Mouse (Mus musculus) liver, embryonic 14.5 days (tissue): ENCODE measurements around the gene Ceacam3. TPM values are rescaled to one million over a fixed set of nuclear protein-coding genes. Genes with fewer than 3 reads are reported as not detected.
A peak's percentile ranks its signal among the peaks of the same experiment; 100 is the strongest.
"Not testable (repeated sequence)": the region's sequence is repeated elsewhere in the genome, so short reads cannot be mapped to it uniquely, and the experiment has no call there.

ENCODE experiments used
- ATAC-seq: fragments of 200-750 bp; cut with Nextera tagmentation; 2 replicates; pipeline ENCODE4 v1.8.0; 2017; ENCODE audit warnings: moderate number of reproducible peaks, mild to moderate bottlenecking, moderate library complexity; ENCODE audit not compliant: insufficient read depth
- DNase-seq, 3 experiments: peaks; one replicate each; pipeline ENCODE4 v3.0.0-alpha.2; 2012 to 2013; ENCODE audit warnings: low read depth in 3 of 3, low spot score in 3 of 3
- H3K27ac ChIP-seq: fragments of 300-500 bp; sonication (generic); 2 replicates; pipeline ENCODE4 v1.5.1; 2014; ENCODE audit warnings: moderate library complexity, mild to moderate bottlenecking, control low read depth, inconsistent platforms
- H3K27me3 ChIP-seq: fragments of 300-500 bp; sonication (generic); 2 replicates; pipeline ENCODE4 v1.6.1; 2014; ENCODE audit warnings: mild to moderate bottlenecking, low read length, moderate library complexity; ENCODE audit not compliant: control insufficient read depth, insufficient read depth
- H3K36me3 ChIP-seq: fragments of 300-500 bp; sonication (generic); replicated peaks from 2 replicates; pipeline ENCODE4 v1.6.1; 2014; ENCODE audit warnings: low read depth; ENCODE audit not compliant: control insufficient read depth, insufficient read depth
- H3K4me1 ChIP-seq, 2 experiments: fragments of 200-500 bp in 1 of 2; fragments of 300-500 bp in 1 of 2; sonication (generic) in 1 of 2; replicated peaks; 2 replicates each; pipeline ENCODE4 v1.6.1; 2012 to 2014; ENCODE audit warnings: antibody characterized with exemption in 1 of 2, inconsistent platforms in 1 of 2, low read length in 1 of 2; ENCODE audit not compliant: control insufficient read depth in 2 of 2, insufficient read depth in 2 of 2
- H3K4me2 ChIP-seq: fragments of 300-500 bp; sonication (generic); 2 replicates; pipeline ENCODE4 v1.6.1; 2014; ENCODE audit warnings: low read depth, mild to moderate bottlenecking, control low read depth, moderate library complexity
- H3K4me3 ChIP-seq, 2 experiments: fragments of 200-500 bp in 1 of 2; fragments of 300-500 bp in 1 of 2; sonication (generic) in 1 of 2; 2 replicates each; pipeline ENCODE4 v1.5.1; 2012 to 2014; ENCODE audit warnings: low read depth in 2 of 2, low read length in 2 of 2, mild to moderate bottlenecking in 2 of 2, control low read depth in 1 of 2, inconsistent platforms in 1 of 2, moderate library complexity in 1 of 2; ENCODE audit not compliant: insufficient read depth in 1 of 2
- H3K9ac ChIP-seq: fragments of 300-500 bp; sonication (generic); replicated peaks from 2 replicates; pipeline ENCODE4 v1.6.1; 2014; ENCODE audit warnings: mild to moderate bottlenecking, control low read depth, moderate library complexity
- H3K9me3 ChIP-seq: fragments of 300-500 bp; sonication (generic); 2 replicates; pipeline ENCODE4 v1.6.1; 2016; ENCODE audit warnings: low read length, mixed read lengths; ENCODE audit not compliant: control insufficient read depth
- CTCF ChIP-seq: IDR thresholded peaks from 2 replicates; pipeline ENCODE4 v1.5.1; 2016; ENCODE audit warnings: antibody characterized with exemption, low read depth, control low read depth
- EP300 ChIP-seq: IDR thresholded peaks from 2 replicates; pipeline ENCODE4 v1.6.1; 2016; ENCODE audit warnings: antibody characterized with exemption, low read depth
- WGBS: fragments of 180-500 bp; shearing (Covaris S2); extraction: QIAGEN DNeasy Blood & Tissue Kit; methylation state at CpG from one replicate; pipeline ENCODE4 v1.1.7; 2014; ENCODE audit not compliant: insufficient replicate concordance; 5-methylcytosine and 5-hydroxymethylcytosine counted together
- polyA plus RNA-seq, 2 experiments: library from polyadenylated mRNA; depleted of rRNA in 1 of 2; stranded (reverse) in 1 of 2; unstranded in 1 of 2; fragments of >200 nt; fragmentation: Nextera tagmentation in 1 of 2; extraction: Ambion mirVana in 1 of 2; gene quantifications; 2 replicates each; pipeline versions ENCODE4 v1.2.1 to v1.2.3; 2012 to 2014

Ceacam3 gene
- polyA plus RNA-seq (2012; rRNA removed) (not detected in 2 replicates), polyA plus RNA-seq (2014; fragmentation: Nextera tagmentation; extraction: Ambion mirVana) (not detected in 2 replicates)

DNA sequence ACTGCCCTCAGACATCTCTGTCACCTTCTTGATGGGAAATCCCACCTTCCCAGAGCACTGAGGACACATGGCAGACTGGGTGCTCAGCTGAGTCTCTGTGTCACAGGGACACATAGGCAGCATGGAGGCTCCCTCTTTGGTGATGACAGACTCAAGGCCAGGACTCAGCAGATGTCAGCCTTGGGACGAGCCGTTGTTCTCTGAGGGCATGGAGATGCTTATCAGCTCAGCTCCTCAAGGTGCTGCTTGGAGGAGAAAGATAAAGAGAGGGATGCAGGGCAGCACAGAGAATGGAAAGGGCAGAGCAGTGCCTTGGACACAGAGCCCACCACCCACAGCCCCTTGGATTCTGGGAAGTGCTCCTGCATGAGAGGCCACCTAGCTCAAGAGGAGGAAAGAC, at the start of gene Ceacam3:
TSS of gene Ceacam3 (plus strand) at position 352 of the 400 bp plus-strand sequence.
- Histone ChIP-seq H3K4me1 (no peaks in the 10 kb centered on the region), H3K27me3 (no peaks in the 10 kb centered on the region), H3K9me3 (no peaks in the 10 kb centered on the region), H3K9ac (no peak within 1 kb of the TSS), H3K36me3 (no peaks in the 10 kb centered on the region), H3K4me2 (no peak within 1 kb of the TSS), H3K27ac (no peak within 1 kb of the TSS), H3K4me3 (no peak within 1 kb of the TSS)
- WGBS = 50% methylated on average over 2 of the region's 2 CpGs
- DNase-seq = no peak
- TF ChIP-seq CTCF = no peak
- ATAC-seq = no peak

DNA sequence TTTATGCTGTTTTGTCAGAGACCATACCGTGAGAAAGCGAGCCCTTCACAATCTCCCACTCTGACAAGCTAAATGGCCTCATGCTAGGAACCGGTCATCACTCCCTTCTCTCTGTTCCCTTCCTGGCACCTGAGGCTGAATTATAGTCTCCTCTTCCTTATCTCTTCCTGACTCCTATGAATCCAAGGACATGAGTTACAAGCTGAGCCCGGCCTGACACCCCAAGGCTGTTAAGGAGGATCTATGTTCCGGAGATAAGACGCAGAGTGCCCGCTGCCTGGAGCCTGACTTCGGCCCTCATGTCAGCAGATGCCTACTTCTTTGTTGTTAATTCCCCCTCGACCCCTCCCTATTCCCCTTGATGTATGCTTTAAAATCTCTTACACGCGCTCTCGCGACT, 48.5 kb upstream of the Ceacam3 start:
- H3K9me3 ChIP-seq, H3K27ac ChIP-seq, H3K27me3 ChIP-seq, DNase-seq, H3K4me1 ChIP-seq, H3K9ac ChIP-seq, H3K36me3 ChIP-seq, H3K4me2 ChIP-seq, ATAC-seq, H3K4me3 ChIP-seq: not testable (repeated sequence)
- 74% methylated on average over 13 of the region's 13 CpGs for WGBS

DNA sequence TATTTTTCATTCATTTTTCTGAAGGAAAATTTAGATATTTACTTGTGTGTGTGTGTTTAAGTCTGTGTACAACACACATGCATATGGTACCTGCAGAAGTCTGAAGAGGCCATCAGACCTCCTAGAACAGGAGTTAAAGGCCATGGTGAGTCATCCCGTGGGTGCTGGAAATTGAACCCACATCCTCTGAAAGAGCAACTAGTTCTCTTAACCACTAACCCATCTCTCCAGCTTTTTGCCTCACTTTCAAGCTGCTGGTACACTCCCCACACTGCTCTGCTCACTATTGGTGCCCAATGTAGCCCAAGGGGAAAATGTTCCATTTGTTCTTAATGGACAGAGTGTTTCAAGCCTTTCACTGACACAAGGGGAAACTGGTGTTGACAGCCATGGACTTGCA, 14.8 kb upstream of the Ceacam3 start:
- ATAC-seq (no peak), DNase-seq (no peak)
- H3K9ac ChIP-seq = no peak overlapping the region
- TF ChIP-seq EP300 = no peak
- no peak for TF ChIP-seq CTCF
- WGBS = 43% methylated on average over 1 of the region's 1 CpGs
- H3K4me2 ChIP-seq = no peak overlapping the region
- no peak overlapping the region for H3K4me3 ChIP-seq
- H3K4me1 ChIP-seq = no peaks in the 10 kb centered on the region
- H3K27me3 ChIP-seq = no peaks in the 10 kb centered on the region
- H3K9me3 ChIP-seq = no peaks in the 10 kb centered on the region
- H3K27ac ChIP-seq = no peak overlapping the region
- no peaks in the 10 kb centered on the region for H3K36me3 ChIP-seq

DNA sequence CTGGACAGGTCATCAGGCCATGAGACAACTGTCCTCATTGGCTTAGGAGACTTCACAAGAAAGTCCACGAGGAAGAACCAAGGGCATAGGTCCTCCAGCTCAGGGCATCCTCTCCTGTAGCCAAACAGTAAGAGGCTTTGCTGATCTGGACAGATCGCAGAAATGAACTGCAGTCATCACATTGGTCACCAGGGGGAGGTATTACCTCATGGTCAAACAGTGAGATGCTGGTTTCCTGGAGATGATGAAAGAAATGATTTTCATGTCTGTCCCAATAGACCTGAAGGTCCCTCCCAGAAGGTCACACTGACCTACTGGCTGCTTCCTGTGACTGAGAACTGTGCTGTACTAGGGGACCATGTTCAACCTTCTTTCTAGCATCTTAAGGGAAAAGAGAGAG, 5.6 kb downstream of the Ceacam3 start:
- H3K9ac ChIP-seq = no peak overlapping the region
- no peak for ATAC-seq
- H3K4me2 ChIP-seq = no peak overlapping the region
- no peaks in the 10 kb centered on the region for H3K36me3 ChIP-seq
- H3K4me3 ChIP-seq = no peak overlapping the region
- H3K27ac ChIP-seq = no peak overlapping the region
- no peaks in the 10 kb centered on the region for H3K9me3 ChIP-seq
- H3K4me1 ChIP-seq = no peaks in the 10 kb centered on the region
- TF ChIP-seq EP300 = no peak
- peak; percentile 42 for TF ChIP-seq CTCF
- 22% methylated on average over 2 of the region's 2 CpGs for WGBS
- H3K27me3 ChIP-seq = no peaks in the 10 kb centered on the region
- no peak for DNase-seq

DNA sequence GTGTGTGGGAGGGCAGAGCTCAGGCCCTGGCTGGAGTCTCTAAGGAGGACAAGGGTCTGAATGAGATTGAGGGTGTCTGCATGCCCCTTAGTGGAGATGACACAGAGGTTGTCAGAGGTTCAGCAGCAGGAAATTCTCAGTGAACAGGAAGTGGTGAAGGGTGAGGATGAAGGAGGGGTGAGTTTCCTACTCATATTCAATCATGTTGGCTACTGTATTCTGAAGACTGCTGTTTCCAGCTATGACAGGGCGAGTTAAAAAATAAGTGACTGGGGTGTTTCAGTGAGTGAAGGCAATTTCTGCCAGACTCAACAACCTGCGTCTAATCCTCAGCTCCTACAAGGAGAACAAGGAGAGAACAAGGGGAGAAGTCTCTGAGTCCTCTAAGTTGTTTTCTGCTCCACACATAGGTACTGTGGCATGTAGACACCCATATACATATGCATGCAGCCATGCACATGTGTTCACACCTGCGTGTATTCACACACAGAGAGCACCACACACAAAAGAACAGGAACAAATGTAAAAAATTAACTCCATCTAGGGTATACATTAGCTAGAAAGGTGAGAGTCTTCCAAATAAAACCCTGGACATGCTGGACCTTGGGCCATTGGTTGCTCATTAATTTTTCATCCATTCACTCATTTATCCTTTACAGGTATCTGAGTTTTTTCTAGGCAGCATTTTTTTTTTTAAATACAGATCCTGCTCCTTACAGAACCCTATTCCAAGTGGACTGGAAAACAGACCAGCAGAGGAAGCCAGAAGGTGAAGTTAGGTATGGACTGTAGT, 7.0 kb downstream of the Ceacam3 start:
- no peaks in the 10 kb centered on the region for H3K4me1 ChIP-seq
- WGBS = 41% methylated on average over 3 of the region's 3 CpGs
- no peak overlapping the region for H3K4me2 ChIP-seq
- H3K9ac ChIP-seq = no peak overlapping the region
- H3K36me3 ChIP-seq = no peaks in the 10 kb centered on the region
- DNase-seq = no peak
- no peak overlapping the region for H3K27ac ChIP-seq
- no peak for ATAC-seq
- TF ChIP-seq EP300 (no peak), CTCF (no peak)
- no peaks in the 10 kb centered on the region for H3K27me3 ChIP-seq
- no peaks in the 10 kb centered on the region for H3K9me3 ChIP-seq
- H3K4me3 ChIP-seq = no peak overlapping the region
